25 mouse cellular contexts compared by ENCODE assay signal in genomic region chr6:38776000-38776584, GRCm38 (mm10).
DNase-seq lines count a peak whose midpoint lies in the region; ATAC-seq and TF ChIP-seq lines count a peak whose summit lies in the region.
"Had no signal": no experiment of that assay in that cellular context is flagged by ENCODE, and none has a peak within 500 bp of the region (broad histone marks: within the 10 kb centered on the region; RNA-seq: fewer than 3 reads in every experiment).

No protein-coding gene starts in this region.

- no peaks in the 10 kb centered on the region for H3K27me3 ChIP-seq in hindbrain, postnatal 0 days (ENCODE audit: insufficient read depth, low read length)
- no peaks in the 10 kb centered on the region for H3K27me3 ChIP-seq in hindbrain, embryonic 12.5 days
- H3K27me3 ChIP-seq: embryonic facial prominence, embryonic 12.5 days; embryonic facial prominence, embryonic 15.5 days; hindbrain, embryonic 15.5 days had no signal

- H3K4me2 ChIP-seq in hindbrain, postnatal 0 days (ENCODE audit: low read depth, low read length), result no peak overlapping the region
- no peak overlapping the region for H3K4me2 ChIP-seq in hindbrain, embryonic 12.5 days (replicated peaks)
- H3K4me2 ChIP-seq: embryonic facial prominence, embryonic 12.5 days; embryonic facial prominence, embryonic 15.5 days; heart, embryonic 11.5 days; hindbrain, embryonic 15.5 days had no signal

- H3K36me3 ChIP-seq in hindbrain, postnatal 0 days (ENCODE audit: insufficient read depth, low read length), result no peaks in the 10 kb centered on the region
- no peaks in the 10 kb centered on the region for H3K36me3 ChIP-seq in hindbrain, embryonic 12.5 days
- H3K36me3 ChIP-seq: embryonic facial prominence, embryonic 12.5 days; embryonic facial prominence, embryonic 15.5 days; hindbrain, embryonic 10.5 days; hindbrain, embryonic 15.5 days had no signal

- no peak overlapping the region for H3K9ac ChIP-seq in hindbrain, postnatal 0 days (replicated peaks; ENCODE audit: low read length)
- H3K9ac ChIP-seq in hindbrain, embryonic 12.5 days, result no peak overlapping the region
- H3K9ac ChIP-seq: embryonic facial prominence, embryonic 12.5 days; embryonic facial prominence, embryonic 15.5 days; forebrain, postnatal 0 days; hindbrain, embryonic 15.5 days had no signal

- TF ChIP-seq CTCF in hindbrain, postnatal 0 days (IDR thresholded peaks at IDR 0.05; ENCODE audit: low read depth), result no peak

- peak; percentile 76 for ATAC-seq in cerebellum, adult (ENCODE audit: insufficient number of reproducible peaks, low FRiP score, low TSS enrichment)
- peak; percentile 63 for ATAC-seq in hindbrain, postnatal 0 days
- ATAC-seq in hindbrain, embryonic 12.5 days (ENCODE audit: low FRiP score), result no peak
- ATAC-seq: activated CD4-positive, CD25-positive, alpha-beta regulatory T cell, adult 4 months; forebrain, embryonic 14.5 days; forebrain, postnatal 0 days; inflammation-experienced regulatory T-cells, adult 6 months; intestine, embryonic 16.5 days had no signal

- no peak for DNase-seq in cerebellum, adult 11-12 months
- DNase-seq in cerebellum, postnatal 14 days, result peak; percentile 26 to 54
- no peak for DNase-seq in cerebellum, adult 11 months
- DNase-seq in heart, adult 11 months, result peak; percentile 39
- no peak for DNase-seq in heart, postnatal 4 days
- peak; percentile 26 for DNase-seq in hindbrain, postnatal 0 days (ENCODE audit: low spot score)
- DNase-seq: adrenal gland, postnatal 10 days; adrenal gland, postnatal 36 days; forebrain, postnatal 0 days; gastrocnemius, adult 2 months; gastrocnemius, postnatal 14 days; heart, adult 18-20 months; kidney, adult 18-20 months; kidney, adult 9 months had no signal

- H3K9me3 ChIP-seq in hindbrain, postnatal 0 days (ENCODE audit: low read length), result no peaks in the 10 kb centered on the region
- H3K9me3 ChIP-seq in hindbrain, embryonic 12.5 days (replicated peaks), result no peaks in the 10 kb centered on the region
- H3K9me3 ChIP-seq: embryonic facial prominence, embryonic 12.5 days; embryonic facial prominence, embryonic 15.5 days; hindbrain, embryonic 10.5 days; hindbrain, embryonic 15.5 days had no signal

- H3K27ac ChIP-seq in hindbrain, postnatal 0 days, result no peak overlapping the region
- no peak overlapping the region for H3K27ac ChIP-seq in hindbrain, embryonic 12.5 days
- H3K27ac ChIP-seq: embryonic facial prominence, embryonic 12.5 days; embryonic facial prominence, embryonic 15.5 days; gastrocnemius, adult 2 months; hindbrain, embryonic 10.5 days; hindbrain, embryonic 15.5 days had no signal

- no peak overlapping the region for H3K4me3 ChIP-seq in hindbrain, postnatal 0 days (ENCODE audit: low read length)
- H3K4me3 ChIP-seq in hindbrain, embryonic 12.5 days, result no peak overlapping the region
- H3K4me3 ChIP-seq: embryonic facial prominence, embryonic 12.5 days; embryonic facial prominence, embryonic 15.5 days; gastrocnemius, adult 2 months; hindbrain, embryonic 10.5 days; hindbrain, embryonic 15.5 days had no signal

- 70% methylated on average over 2 of the region's 2 CpGs for WGBS in hindbrain, postnatal 0 days
- WGBS in hindbrain, embryonic 12.5 days, result 89% methylated on average over 2 of the region's 2 CpGs

- H3K4me1 ChIP-seq in hindbrain, postnatal 0 days (ENCODE audit: insufficient read depth, low read length), result 0 out of 2 replicates have a peak, but pooled peaks cover 5% of the 10 kb centered on the region
- H3K4me1 ChIP-seq in hindbrain, embryonic 12.5 days, result no peaks in the 10 kb centered on the region
- H3K4me1 ChIP-seq: hindbrain, embryonic 10.5 days had no signal

Comparison
In these comparisons a context has a peak if more than half of its experiments do, and no peak if none do; other contexts are left out.
1. DNase-seq: peak in cerebellum, postnatal 14 days (2 of 2), heart, adult 11 months (single experiment) and hindbrain, postnatal 0 days (single experiment); none in cerebellum, adult 11-12 months (single experiment), cerebellum, adult 11 months (single experiment) and heart, postnatal 4 days (single experiment).